Mouse (Mus musculus): ENCODE data around the gene Ptrhd1. TPM values are rescaled to one million over a fixed set of nuclear protein-coding genes. Genes with fewer than 3 reads are reported as not detected.
A peak's percentile ranks its signal among the peaks of the same experiment; 100 is the strongest.

Ptrhd1 gene
- total RNA-seq (2012; rRNA removed) (3.8 TPM in 2 replicates), polyA plus RNA-seq (2012; ENCODE audit: insufficient read depth in 1 of 2, insufficient read length in 2 of 2, low read depth in 1 of 2, low replicate concordance in 2 of 2, missing spikeins in 1 of 2) (1 to 10 TPM in 1 of 2 experiments, not detected in 1; 5.3 TPM)

DNA sequence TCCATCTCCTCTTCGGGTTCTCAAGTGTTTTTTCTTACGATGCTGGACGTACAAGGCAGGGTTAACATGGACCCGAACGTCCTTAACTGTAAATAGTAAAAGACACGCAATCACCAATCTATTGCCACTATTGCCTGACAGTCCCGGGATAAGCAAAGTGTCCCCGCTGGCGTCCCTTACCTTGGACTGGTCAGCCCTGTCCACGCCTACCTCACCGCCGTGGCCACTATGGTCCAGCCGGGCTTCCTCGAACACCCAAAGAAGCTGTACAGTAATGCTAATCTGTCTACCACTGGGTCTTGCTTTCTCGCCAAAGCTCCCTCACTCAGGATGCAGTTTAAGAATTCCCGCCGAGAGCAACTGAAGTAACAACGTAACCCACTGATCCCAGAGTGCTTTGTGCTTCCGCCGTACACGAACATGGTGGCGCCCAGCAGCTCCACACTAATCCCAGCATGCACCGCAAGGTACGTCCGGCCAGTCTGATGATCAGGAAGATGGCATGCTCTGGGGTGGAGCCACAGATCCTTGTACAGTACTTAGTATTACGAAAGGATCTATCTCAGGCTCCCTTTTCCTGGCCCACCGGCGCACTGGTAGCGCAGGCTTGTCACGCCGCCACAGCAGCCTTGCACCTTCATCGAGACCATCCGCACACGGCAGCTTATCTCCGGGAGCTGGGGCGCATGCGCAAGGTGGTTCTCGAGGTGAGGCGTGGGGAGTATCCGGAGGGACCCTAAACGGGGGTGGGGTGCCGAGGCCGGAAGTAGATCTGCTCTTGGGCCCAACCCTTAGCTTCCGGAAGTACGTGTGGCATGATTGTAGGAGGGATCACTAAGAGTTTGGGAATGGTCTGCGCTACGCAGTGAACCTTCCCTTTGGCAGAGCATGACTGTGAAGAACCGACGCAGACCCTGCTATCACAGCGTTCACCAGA, at the start of gene Ptrhd1, which contains the start of gene Cenpo:
Gene Ptrhd1, plus strand, starts transcription at position 456 of the 937 bp plus-strand sequence.
Gene Cenpo, minus strand, starts transcription at position 723 of the 937 bp plus-strand sequence.
- Histone ChIP-seq H3K36me3 (ENCODE audit: control insufficient read depth in 1 of 2, insufficient read depth in 2 of 2, low read length in 2 of 2) (peaks cover 5 to 16% of the 10 kb centered on the region in 2 experiments), H3K9me3 (replicated peaks; ENCODE audit: insufficient read depth, low read length) (no peaks in the 10 kb centered on the region)
- DNase-seq (ENCODE audit: low read depth, low spot score) = peak; percentile 99
- peak; percentile 98 for TF ChIP-seq E2F4 (IDR thresholded peaks at IDR 0.05; ENCODE audit: borderline replicate concordance, low read depth, low read length)
- peak; percentile 92 for TF ChIP-seq MYC (IDR thresholded peaks at IDR 0.05; ENCODE audit: low read depth, low read length)
- no peak for TF ChIP-seq GABPA (IDR thresholded peaks at IDR 0.05; ENCODE audit: low read depth, low read length)
- TF ChIP-seq CTCF (IDR thresholded peaks at IDR 0.05 in 2 of 3, conservative IDR thresholded peaks at IDR 0.05 in 1 of 3; ENCODE audit: control insufficient read depth in 1 of 3, insufficient read depth in 1 of 3, low read depth in 2 of 3, low read length in 3 of 3, poor library complexity in 1 of 3, severe bottlenecking in 1 of 3) = no peak
- TF ChIP-seq HCFC1 (IDR thresholded peaks at IDR 0.05; ENCODE audit: low read depth, low read length) = peak; percentile 96
- TF ChIP-seq JUND (IDR thresholded peaks at IDR 0.05; ENCODE audit: low read depth, low read length) = no peak
- TF ChIP-seq ZKSCAN1 (IDR thresholded peaks at IDR 0.05; ENCODE audit: low read depth, low read length) = no peak
- peak; percentile 42; the same call in 1 of the 2 replicates for TF ChIP-seq POLR2AphosphoS2 (IDR thresholded peaks at IDR 0.05; ENCODE audit: low read length)
- TF ChIP-seq TAL1 (IDR thresholded peaks at IDR 0.05; ENCODE audit: low read length) = no peak
- TF ChIP-seq USF1 (IDR thresholded peaks at IDR 0.05; ENCODE audit: low read depth, low read length) = 0 out of 2 replicates have a peak, but pooled peaks have one; percentile 31
- TF ChIP-seq ETS1 (IDR thresholded peaks at IDR 0.05; ENCODE audit: low read depth, low read length) = peak; percentile 36
- TF ChIP-seq SMC3 (IDR thresholded peaks at IDR 0.05; ENCODE audit: low read depth, low read length) = no peak
- 0 out of 2 replicates have a peak, but pooled peaks have one; percentile 5 for TF ChIP-seq CHD1 (IDR thresholded peaks at IDR 0.05; ENCODE audit: low read depth, low read length)
- TF ChIP-seq MYB (IDR thresholded peaks at IDR 0.05; ENCODE audit: low read depth, low read length) = peak; percentile 95
- TF ChIP-seq SIN3A (IDR thresholded peaks at IDR 0.05; ENCODE audit: low read length) = peak; percentile 99
- no peak for TF ChIP-seq CHD2 (IDR thresholded peaks at IDR 0.05; ENCODE audit: low read length)
- TF ChIP-seq UBTF (IDR thresholded peaks at IDR 0.05; ENCODE audit: borderline replicate concordance, insufficient read depth, low read depth, low read length) = no peak
- peak in 1 of 2 experiments; percentile 51; a peak in 2 of 4 replicates for TF ChIP-seq EP300 (IDR thresholded peaks at IDR 0.05; ENCODE audit: low read depth in 1 of 2, low read length in 2 of 2)
- no peak for TF ChIP-seq MEF2A (IDR thresholded peaks at IDR 0.05; ENCODE audit: extremely low read depth, insufficient replicate concordance, low read depth, low read length, poor library complexity, severe bottlenecking)
- peak; percentile 99 for TF ChIP-seq NRF1 (IDR thresholded peaks at IDR 0.05; ENCODE audit: insufficient read depth, low read depth, low read length, poor library complexity, severe bottlenecking)
- no peak for TF ChIP-seq ZC3H11A (IDR thresholded peaks at IDR 0.05; ENCODE audit: low read depth, low read length)
- peak; percentile 99 for TF ChIP-seq ELF1 (IDR thresholded peaks at IDR 0.05; ENCODE audit: low read depth, low read length)
- no peak for TF ChIP-seq RAD21 (IDR thresholded peaks at IDR 0.05; ENCODE audit: low read depth, low read length)
- no peak for TF ChIP-seq MAFK (IDR thresholded peaks at IDR 0.05; ENCODE audit: borderline replicate concordance, low read depth, low read length)
- no peak for TF ChIP-seq MAZ (IDR thresholded peaks at IDR 0.05; ENCODE audit: low read depth, low read length)
- TF ChIP-seq MXI1 (IDR thresholded peaks at IDR 0.05; ENCODE audit: low read depth, low read length) = peak; percentile 78
- TF ChIP-seq ZNF384 (IDR thresholded peaks at IDR 0.05; ENCODE audit: low read depth, low read length) = no peak
- peak; percentile 86 for TF ChIP-seq KAT2A (conservative IDR thresholded peaks at IDR 0.05; ENCODE audit: low read depth, low read length)
- peak; percentile 48 to 87; a peak in 3 of 4 replicates for TF ChIP-seq POLR2A (IDR thresholded peaks at IDR 0.05; ENCODE audit: control insufficient read depth in 1 of 2, insufficient read depth in 1 of 2, low read depth in 1 of 2, low read length in 2 of 2, poor library complexity in 1 of 2)
- TF ChIP-seq RCOR1 (IDR thresholded peaks at IDR 0.05; ENCODE audit: low read depth, low read length) = no peak
- TF ChIP-seq USF2 (IDR thresholded peaks at IDR 0.05; ENCODE audit: borderline replicate concordance in 1 of 2, insufficient read depth in 1 of 2, low read depth in 1 of 2, low read length in 2 of 2) = no peak
- TF ChIP-seq NELFE (IDR thresholded peaks at IDR 0.05; ENCODE audit: low read depth, low read length) = peak; percentile 82
- peak; percentile 47 for TF ChIP-seq MAX (IDR thresholded peaks at IDR 0.05; ENCODE audit: low read length)
- TF ChIP-seq TBP (IDR thresholded peaks at IDR 0.05; ENCODE audit: low read depth, low read length) = peak; percentile 84

More for the DNA sequence above, at the start of gene Ptrhd1, which contains the start of gene Cenpo:
- peak within 1 kb of the TSS; percentile 95 for H3K27ac ChIP-seq (ENCODE audit: control insufficient read depth, low read depth, low read length)
- peak within 1 kb of the TSS; percentile 69 to 94 for H3K4me3 ChIP-seq (ENCODE audit: control insufficient read depth in 1 of 2, insufficient read depth in 1 of 2, low read depth in 2 of 2, low read length in 2 of 2)
- H3K27me3 ChIP-seq (ENCODE audit: control insufficient read depth in 1 of 2, insufficient read depth in 2 of 2, low read length in 2 of 2) = no peaks in the 10 kb centered on the region
- H3K4me1 ChIP-seq (ENCODE audit: control insufficient read depth in 1 of 2, insufficient read depth in 2 of 2, low read length in 2 of 2) = peaks cover 0 to 6% of the 10 kb centered on the region in 2 experiments; a peak in 3 of 4 replicates
- H3K79me2 ChIP-seq (ENCODE audit: control insufficient read depth, insufficient read depth, low read length, poor library complexity) = peaks cover 26% of the 10 kb centered on the region
- peak within 1 kb of the TSS; percentile 84 for H3K9ac ChIP-seq (ENCODE audit: control insufficient read depth, low read depth, low read length, poor library complexity, severe bottlenecking)
